Mouse (Mus musculus) hindbrain, embryonic 10.5 days (tissue): ENCODE data around the gene Reck. TPM values are rescaled to one million over a fixed set of nuclear protein-coding genes. Genes with fewer than 3 reads are reported as not detected.
A peak's percentile ranks its signal among the peaks of the same experiment; 100 is the strongest.

Experiments used
- DNase-seq: peaks from one replicate; pipeline ENCODE4 v3.0.0-alpha.2; 2017; ENCODE audit warnings: low spot score
- H3K27ac ChIP-seq: fragments of 300-500 bp; sonication (generic); 2 replicates; pipeline ENCODE4 v1.5.1; 2016; ENCODE audit warnings: mild to moderate bottlenecking, moderate library complexity
- H3K27me3 ChIP-seq: fragments of 300-500 bp; sonication (generic); 2 replicates; pipeline ENCODE4 v1.6.1; 2016; ENCODE audit warnings: mild to moderate bottlenecking; ENCODE audit not compliant: poor library complexity, insufficient read depth, severe bottlenecking
- H3K36me3 ChIP-seq: fragments of 300-500 bp; sonication (generic); 2 replicates; pipeline ENCODE4 v1.6.1; 2016; ENCODE audit warnings: mild to moderate bottlenecking, moderate library complexity
- H3K4me1 ChIP-seq: fragments of 300-500 bp; sonication (generic); replicated peaks from 2 replicates; pipeline ENCODE4 v1.6.1; 2016; ENCODE audit warnings: mild to moderate bottlenecking
- H3K4me3 ChIP-seq: fragments of 300-500 bp; sonication (generic); 2 replicates; pipeline ENCODE4 v1.5.1; 2016; ENCODE audit warnings: mild to moderate bottlenecking, moderate library complexity
- H3K9me3 ChIP-seq: fragments of 300-500 bp; sonication (generic); 2 replicates; pipeline ENCODE4 v1.6.1; 2016; ENCODE audit warnings: mild to moderate bottlenecking, moderate library complexity
- WGBS: fragments of 180-500 bp; shearing (Covaris S2); methylation state at CpG from one replicate; pipeline ENCODE4 v1.1.7; 2016; 5-methylcytosine and 5-hydroxymethylcytosine counted together
- polyA plus RNA-seq: library from polyadenylated mRNA; unstranded; fragments of >200 nt; fragmentation: Nextera tagmentation; extraction: Ambion mirVana; gene quantifications from 2 replicates; pipeline ENCODE4 v1.2.1, GENCODE M21; 2016

Gene Reck
- polyA plus RNA-seq, 1 experiment from 2014 or later: 11.4 TPM

DNA sequence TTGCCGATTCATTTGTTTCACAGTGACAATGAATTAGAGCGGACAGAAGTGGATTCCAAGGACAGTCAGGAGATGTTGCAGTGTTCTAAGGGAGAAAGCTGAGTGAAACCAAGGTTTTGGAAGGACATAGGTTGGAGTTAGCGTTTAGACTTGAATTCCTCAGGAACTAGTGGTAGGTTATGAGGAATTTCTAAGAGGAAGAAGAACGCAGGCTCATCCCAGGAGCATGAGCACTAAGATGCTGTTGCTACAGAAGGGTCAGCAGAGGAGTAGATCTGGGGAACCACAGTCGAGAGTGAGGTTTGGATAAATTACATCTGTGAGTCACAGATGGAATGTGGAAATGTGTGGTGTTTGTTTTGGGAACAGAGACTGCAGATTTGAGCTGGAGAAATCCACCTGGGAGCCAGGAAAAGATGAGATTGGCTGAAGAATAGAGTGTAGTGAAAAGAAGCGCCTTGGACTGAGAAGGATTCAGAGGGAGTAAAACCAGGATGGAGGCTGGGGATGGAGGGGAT, 101.0 kb downstream of the Reck start:
- H3K4me3 ChIP-seq: no peak overlapping the region
- no peak for DNase-seq
- no peak overlapping the region for H3K27ac ChIP-seq
- no peaks in the 10 kb centered on the region for H3K36me3 ChIP-seq
- 88% methylated on average over 6 of the region's 6 CpGs for WGBS
- H3K9me3 ChIP-seq: no peaks in the 10 kb centered on the region
- peaks cover 41% of the 10 kb centered on the region for H3K4me1 ChIP-seq
- H3K27me3 ChIP-seq: peaks cover 29% of the 10 kb centered on the region

DNA sequence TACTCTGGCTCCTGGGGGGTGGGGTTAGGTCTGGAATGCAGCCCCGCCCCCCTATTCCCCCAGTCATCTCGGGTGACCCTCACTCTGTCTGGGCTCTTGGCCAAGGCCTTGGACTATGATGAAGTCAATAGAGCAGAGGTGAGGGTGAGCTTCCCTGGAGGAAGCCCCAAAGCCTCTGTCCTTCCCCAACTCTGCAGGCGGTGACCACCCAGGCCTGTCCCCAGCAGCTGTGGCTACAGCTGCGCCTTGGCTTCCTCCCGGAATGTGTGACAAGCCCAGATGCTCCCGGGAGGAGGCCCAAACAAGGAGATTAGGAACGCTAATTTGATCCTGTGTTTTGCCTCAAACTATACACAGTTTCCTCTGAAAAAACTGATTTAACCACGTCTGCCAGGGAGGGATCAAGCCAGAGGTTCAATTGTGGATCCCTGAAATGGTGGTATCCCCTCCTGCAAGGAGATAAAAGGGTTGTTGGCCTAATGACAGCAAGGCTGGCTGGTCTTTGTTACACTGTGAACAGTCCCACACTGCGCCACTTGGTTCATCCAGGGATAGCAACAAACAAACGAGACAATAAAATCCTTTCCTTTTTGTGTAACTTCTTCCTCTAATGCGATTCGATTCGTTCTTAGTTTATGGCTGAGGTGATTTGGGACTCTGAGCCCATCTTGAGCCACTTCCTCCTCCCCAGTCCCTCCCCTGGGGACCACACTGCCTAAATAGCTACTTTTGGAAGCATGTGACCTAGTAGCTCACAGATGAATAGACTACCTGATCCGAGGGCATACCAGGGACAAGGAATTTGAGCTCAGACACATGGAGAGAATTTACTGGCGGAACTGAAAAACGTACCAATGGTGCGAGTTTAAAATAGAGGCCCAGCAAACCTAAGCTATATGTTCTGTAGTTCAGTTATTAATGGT, 103.5 kb downstream of the Reck start:
- Histone ChIP-seq H3K36me3 (no peaks in the 10 kb centered on the region), H3K27ac (peak overlapping the region; percentile 67), H3K27me3 (peaks cover 42% of the 10 kb centered on the region), H3K9me3 (no peaks in the 10 kb centered on the region), H3K4me3 (no peak overlapping the region), H3K4me1 (peaks cover 29% of the 10 kb centered on the region)
- DNase-seq: peak; percentile 48
- 18% methylated on average over 17 of the region's 17 CpGs for WGBS

DNA sequence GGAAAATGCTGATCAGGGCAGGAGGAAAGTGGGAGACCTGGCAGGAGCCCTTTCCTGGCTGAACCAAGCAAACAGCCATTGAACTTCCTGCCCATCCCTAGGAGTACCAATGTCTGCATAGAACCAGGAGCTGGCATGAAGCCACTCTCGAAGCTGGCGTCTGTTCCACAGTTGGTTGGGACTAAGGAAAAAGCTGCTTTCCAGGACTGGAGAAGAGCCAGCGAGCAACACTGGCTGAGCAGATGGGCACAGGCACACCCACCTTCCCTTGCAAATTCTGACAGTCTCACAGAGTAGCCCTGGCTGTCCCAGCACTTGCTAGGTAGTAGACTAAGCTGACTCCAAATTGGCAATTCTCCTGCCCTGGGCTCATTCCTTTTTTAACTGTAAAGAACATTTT, 104.4 kb downstream of the Reck start:
- no peak for DNase-seq
- H3K4me1 ChIP-seq: peaks cover 28% of the 10 kb centered on the region
- H3K27me3 ChIP-seq: peaks cover 48% of the 10 kb centered on the region
- H3K36me3 ChIP-seq: no peaks in the 10 kb centered on the region
- H3K9me3 ChIP-seq: no peaks in the 10 kb centered on the region
- H3K27ac ChIP-seq: no peak overlapping the region
- no peak overlapping the region for H3K4me3 ChIP-seq
- WGBS: 81% methylated on average over 3 of the region's 3 CpGs

DNA sequence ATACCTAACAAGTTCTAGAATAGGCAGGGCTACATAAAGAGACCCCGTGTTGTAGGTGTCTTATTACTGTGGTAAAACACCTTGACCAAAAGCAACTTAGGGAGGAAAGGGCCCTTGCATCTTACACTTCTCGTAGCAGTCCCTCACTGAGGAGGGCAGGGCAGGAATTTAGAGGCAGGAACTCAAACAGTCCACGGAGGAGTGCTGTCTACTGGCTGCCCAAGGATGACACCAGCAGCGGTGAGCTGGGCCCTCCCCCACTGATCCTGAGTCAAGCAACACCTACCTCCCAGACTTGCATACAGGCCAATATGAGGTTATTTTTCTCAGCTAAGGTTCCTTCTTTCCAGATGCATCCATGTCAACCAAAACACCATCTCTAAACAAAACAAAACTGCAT, 104.9 kb downstream of the Reck start:
- H3K9me3 ChIP-seq: no peaks in the 10 kb centered on the region
- DNase-seq: no peak
- peaks cover 28% of the 10 kb centered on the region for H3K4me1 ChIP-seq
- no peak overlapping the region for H3K27ac ChIP-seq
- no peak overlapping the region for H3K4me3 ChIP-seq
- WGBS: 87% methylated on average over 4 of the region's 4 CpGs
- H3K27me3 ChIP-seq: peaks cover 48% of the 10 kb centered on the region
- no peaks in the 10 kb centered on the region for H3K36me3 ChIP-seq

DNA sequence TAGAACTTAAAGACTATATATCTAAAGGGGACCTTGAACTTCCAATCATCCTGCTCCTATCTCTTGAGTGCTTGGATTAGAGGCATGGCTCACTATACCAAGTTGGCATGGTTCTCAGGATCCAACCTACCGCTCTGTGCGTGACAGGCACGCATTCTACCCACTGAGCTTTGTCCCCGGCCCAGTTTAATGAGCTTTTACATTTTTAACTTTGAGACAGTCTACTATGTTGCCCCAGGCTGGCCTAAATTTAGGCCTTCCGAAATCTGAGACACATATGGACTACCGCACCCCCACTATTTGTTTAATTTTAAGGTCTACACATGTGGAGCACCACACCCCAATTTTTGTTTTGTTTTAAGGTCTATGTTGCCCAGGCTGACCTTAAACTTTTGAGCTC, 105.5 kb downstream of the Reck start:
- DNase-seq: no peak
- H3K27ac ChIP-seq: no peak overlapping the region
- H3K9me3 ChIP-seq: no peaks in the 10 kb centered on the region
- H3K4me3 ChIP-seq: no peak overlapping the region
- H3K4me1 ChIP-seq: peaks cover 28% of the 10 kb centered on the region
- peaks cover 48% of the 10 kb centered on the region for H3K27me3 ChIP-seq
- WGBS: 92% methylated on average over 6 of the region's 6 CpGs
- H3K36me3 ChIP-seq: no peaks in the 10 kb centered on the region

DNA sequence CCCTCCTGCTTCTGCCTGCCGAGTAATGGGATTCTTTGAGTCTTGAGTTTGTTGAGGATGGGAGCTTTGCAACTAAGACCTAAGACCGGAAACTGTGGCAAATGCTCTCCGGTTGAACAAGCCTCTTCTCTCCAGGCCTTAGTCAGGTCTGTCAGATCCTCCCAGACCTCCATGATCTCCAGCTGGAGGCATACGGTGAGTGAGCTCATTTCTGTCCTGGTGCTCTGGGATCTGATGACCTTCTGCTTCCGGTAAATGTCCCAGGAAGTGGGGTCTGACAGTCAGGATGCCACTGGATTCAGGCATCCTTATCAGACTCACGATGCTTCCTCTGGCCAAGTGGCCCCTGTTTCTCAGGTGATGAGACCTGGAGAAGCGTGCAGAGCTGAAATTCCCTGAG, 105.9 kb downstream of the Reck start:
- H3K27ac ChIP-seq: peak overlapping the region; percentile 92; the same call in 1 of the 2 replicates
- H3K27me3 ChIP-seq: peaks cover 48% of the 10 kb centered on the region
- H3K4me3 ChIP-seq: no peak overlapping the region
- no peaks in the 10 kb centered on the region for H3K9me3 ChIP-seq
- peaks cover 28% of the 10 kb centered on the region for H3K4me1 ChIP-seq
- 88% methylated on average over 7 of the region's 7 CpGs for WGBS
- DNase-seq: no peak
- H3K36me3 ChIP-seq: no peaks in the 10 kb centered on the region

DNA sequence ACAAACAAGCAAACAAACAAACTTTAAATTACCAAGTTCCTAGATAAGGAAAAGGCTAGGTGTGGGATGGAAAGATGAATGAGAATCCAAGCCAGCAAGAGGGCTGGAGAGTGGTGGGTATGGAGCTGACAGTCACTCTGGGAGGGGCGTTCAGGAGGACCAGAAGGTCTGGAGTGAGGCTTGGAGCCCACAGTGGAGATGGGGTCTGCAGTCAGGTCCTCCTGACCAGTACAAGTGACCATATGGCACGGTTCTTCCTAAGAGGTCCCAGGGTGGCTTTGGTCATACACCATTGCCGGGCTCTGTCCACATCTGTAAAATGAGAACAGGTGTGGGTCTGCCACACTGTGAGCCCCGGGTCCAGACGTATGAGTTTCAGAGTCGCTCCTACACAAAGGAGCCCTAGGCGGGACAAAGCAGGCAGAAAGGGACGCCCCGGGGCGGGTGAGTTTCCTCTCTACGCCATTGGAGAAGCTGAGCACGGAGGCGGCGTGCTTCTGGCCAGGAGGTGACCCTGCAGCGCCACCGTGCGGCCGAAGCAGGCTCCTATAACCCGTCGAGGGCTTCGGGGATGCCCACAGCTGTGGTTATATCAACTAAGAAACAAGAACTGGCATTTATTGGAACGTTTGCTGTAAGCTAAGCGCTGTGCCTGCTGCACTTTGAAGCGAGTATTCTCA, 106.9 kb downstream of the Reck start:
- H3K9me3 ChIP-seq: no peaks in the 10 kb centered on the region
- DNase-seq: peak; percentile 95
- peaks cover 27% of the 10 kb centered on the region for H3K4me1 ChIP-seq
- H3K4me3 ChIP-seq: peak overlapping the region; percentile 51
- H3K27me3 ChIP-seq: peaks cover 42% of the 10 kb centered on the region
- no peaks in the 10 kb centered on the region for H3K36me3 ChIP-seq
- WGBS: 4% methylated on average over 24 of the region's 24 CpGs
- peak overlapping the region; percentile 92 for H3K27ac ChIP-seq

DNA sequence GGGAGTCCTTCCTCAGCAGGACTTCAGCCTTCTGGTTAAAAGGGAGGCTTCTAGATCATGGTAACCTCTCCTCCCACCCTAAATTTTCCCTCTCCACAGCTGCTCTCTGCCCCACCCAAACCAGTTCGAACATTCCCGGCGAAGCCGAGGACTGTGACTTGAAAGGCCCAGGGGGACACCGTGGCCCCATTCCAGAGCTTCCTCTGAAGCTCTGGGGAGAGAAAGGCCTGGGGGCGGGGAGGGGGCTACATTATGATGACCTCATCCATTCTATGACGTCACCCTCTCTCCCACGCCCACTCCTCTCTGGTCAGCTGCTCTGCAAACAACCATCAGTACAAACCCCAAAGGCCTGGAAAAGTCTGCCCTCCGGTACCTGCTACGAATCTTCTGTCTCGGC, 107.9 kb downstream of the Reck start, which contains the start of gene Ccin:
Ccin (plus strand) TSS at position 303 of the 400 bp plus-strand sequence.
- H3K9me3 ChIP-seq: no peaks in the 10 kb centered on the region
- H3K27me3 ChIP-seq: peaks cover 38% of the 10 kb centered on the region
- peak within 1 kb of the TSS; percentile 51 for H3K4me3 ChIP-seq
- DNase-seq: no peak
- peaks cover 21% of the 10 kb centered on the region for H3K4me1 ChIP-seq
- H3K36me3 ChIP-seq: no peaks in the 10 kb centered on the region
- WGBS: 80% methylated on average over 11 of the region's 11 CpGs
- peak within 1 kb of the TSS; percentile 92 for H3K27ac ChIP-seq

DNA sequence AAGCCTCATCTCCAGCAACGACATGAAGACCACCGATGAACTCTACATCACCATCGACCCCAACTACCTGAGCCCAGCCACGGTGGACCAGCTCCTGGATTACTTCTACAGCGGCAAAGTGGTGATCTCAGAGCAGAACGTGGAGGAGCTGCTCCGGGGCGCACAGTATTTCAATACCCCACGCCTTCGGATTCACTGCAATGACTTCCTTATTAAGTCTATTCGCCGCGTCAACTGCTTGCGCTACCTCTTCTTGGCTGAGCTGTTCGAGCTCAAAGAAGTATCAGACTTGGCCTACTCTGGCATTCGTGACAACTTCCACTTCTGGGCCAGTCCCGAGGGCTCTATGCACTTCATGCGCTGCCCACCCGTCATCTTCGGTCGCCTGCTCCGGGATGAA, 108.4 kb downstream of the Reck start:
- no peaks in the 10 kb centered on the region for H3K36me3 ChIP-seq
- peaks cover 18% of the 10 kb centered on the region for H3K4me1 ChIP-seq
- no peak overlapping the region for H3K4me3 ChIP-seq
- WGBS: 91% methylated on average over 22 of the region's 22 CpGs
- no peak for DNase-seq
- H3K27me3 ChIP-seq: peaks cover 38% of the 10 kb centered on the region
- H3K9me3 ChIP-seq: no peaks in the 10 kb centered on the region
- no peak overlapping the region for H3K27ac ChIP-seq

DNA sequence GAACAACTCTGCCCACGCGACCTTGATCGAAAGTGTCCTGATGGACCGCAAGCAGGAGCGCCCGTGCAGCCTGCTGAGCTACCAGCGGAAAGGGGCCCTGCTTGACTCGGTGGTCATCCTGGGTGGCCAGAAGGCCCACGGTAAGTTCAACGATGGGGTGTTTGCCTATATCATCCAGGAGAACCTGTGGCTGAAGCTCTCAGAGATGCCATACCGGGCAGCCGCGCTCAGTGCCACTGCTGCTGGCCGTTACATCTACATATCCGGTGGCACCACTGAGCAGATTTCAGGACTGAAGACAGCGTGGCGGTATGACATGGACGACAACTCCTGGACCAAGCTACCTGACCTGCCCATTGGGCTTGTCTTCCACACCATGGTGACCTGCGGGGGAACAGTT, 109.0 kb downstream of the Reck start:
- 92% methylated on average over 19 of the region's 19 CpGs for WGBS
- Histone ChIP-seq H3K4me1 (peaks cover 13% of the 10 kb centered on the region), H3K27me3 (peaks cover 37% of the 10 kb centered on the region)

DNA sequence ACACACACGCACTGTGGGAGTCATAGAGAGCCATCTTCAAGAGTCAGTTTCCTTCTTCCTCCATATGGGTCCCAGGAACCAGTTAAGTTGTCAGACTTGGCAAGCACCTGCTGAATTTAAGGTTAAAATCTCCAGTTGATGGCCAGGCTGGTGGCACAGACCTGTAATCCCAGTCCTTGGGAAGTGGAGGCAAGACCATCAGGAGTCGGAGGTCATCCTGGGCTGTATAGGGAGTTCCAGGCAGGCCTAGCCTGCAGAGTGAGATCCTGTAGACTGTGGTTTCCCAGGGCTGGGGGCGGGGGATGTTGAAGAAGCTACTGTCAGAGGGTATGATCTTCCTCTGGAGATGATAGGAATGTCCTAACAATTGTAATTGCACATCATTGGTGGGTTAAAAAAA, 113.6 kb downstream of the Reck start:
- Histone ChIP-seq H3K9me3 (no peaks in the 10 kb centered on the region), H3K27me3 (peaks cover 5% of the 10 kb centered on the region; the same call in 1 of the 2 replicates), H3K36me3 (no peaks in the 10 kb centered on the region), H3K4me3 (no peak overlapping the region), H3K4me1 (0 out of 2 replicates have a peak, but pooled peaks cover 4% of the 10 kb centered on the region), H3K27ac (no peak overlapping the region)
- 85% methylated on average over 3 of the region's 3 CpGs for WGBS
- DNase-seq: no peak

More for the DNA sequence above, 109.0 kb downstream of the Reck start:
- Histone ChIP-seq H3K27ac (no peak overlapping the region), H3K4me3 (no peak overlapping the region), H3K36me3 (no peaks in the 10 kb centered on the region), H3K9me3 (no peaks in the 10 kb centered on the region)
- no peak for DNase-seq

DNA sequence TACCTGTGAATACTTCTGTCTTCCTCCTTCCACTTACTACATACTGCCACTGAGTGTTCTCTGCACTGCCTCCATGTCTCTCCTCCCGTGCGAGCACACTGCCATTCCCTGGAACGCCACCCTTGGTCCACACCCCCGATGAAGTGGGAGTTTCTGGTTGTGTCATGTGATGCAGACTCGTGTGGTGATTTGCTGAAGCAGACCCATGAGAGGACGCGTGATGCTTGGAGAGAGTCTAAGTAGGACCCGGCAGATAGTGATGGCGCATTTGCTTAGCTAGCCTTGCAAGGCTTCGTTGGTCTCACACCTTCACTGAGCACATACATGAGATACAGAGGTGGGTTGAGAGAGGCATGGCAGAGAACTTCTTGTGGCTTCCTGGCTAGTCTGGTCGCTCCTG, 117.7 kb downstream of the Reck start:
- Histone ChIP-seq H3K4me3 (no peak overlapping the region), H3K27me3 (no peaks in the 10 kb centered on the region), H3K36me3 (no peaks in the 10 kb centered on the region), H3K4me1 (0 out of 2 replicates have a peak, but pooled peaks cover 3% of the 10 kb centered on the region), H3K9me3 (no peaks in the 10 kb centered on the region), H3K27ac (no peak overlapping the region)
- WGBS: 94% methylated on average over 11 of the region's 11 CpGs
- DNase-seq: no peak

DNA sequence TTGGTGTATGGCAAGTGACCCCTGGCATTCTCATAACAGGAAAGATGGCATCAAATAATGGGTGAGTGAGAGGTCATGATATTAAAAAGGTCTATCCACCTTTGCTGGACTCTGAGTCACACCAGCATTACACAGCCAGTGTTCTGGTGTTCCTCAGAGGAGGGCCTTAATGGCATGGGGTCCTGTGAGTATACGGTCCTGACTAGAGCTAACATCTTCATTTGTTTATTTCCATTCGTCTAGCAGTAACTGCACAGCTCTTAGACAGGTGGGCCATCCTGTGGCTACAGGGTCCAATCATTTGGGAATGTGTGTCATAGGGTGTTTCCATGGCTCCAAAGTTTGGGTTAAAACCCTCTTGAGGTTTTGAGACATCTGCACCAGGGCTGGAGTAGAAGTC, 119.0 kb downstream of the Reck start:
- Histone ChIP-seq H3K9me3 (peaks cover 4% of the 10 kb centered on the region; the same call in 1 of the 2 replicates), H3K4me1 (no peaks in the 10 kb centered on the region), H3K27me3 (no peaks in the 10 kb centered on the region), H3K27ac (no peak overlapping the region), H3K4me3 (no peak overlapping the region), H3K36me3 (no peaks in the 10 kb centered on the region)
- WGBS: 80% methylated on average over 2 of the region's 2 CpGs
- DNase-seq: no peak
